Mouse (Mus musculus) lung, adult 2 months (tissue): ENCODE measurements at regions not wholly inside any gene's neighbourhood (a gene's known extent, or its start where the extent isn't known, plus 50 kb on each side); places are given as distances from the start of the nearest gene placed in this dataset.

ENCODE experiments used
- CTCF ChIP-seq: fragments of 200-500 bp; IDR thresholded peaks from 2 replicates; pipeline ENCODE4 v1.5.1; 2011; ENCODE audit warnings: mild to moderate bottlenecking, low read length, control low read depth; ENCODE audit not compliant: insufficient read depth
- POLR2A ChIP-seq: fragments of 200-500 bp; IDR thresholded peaks from 2 replicates; pipeline ENCODE4 v1.6.1; 2011; ENCODE audit warnings: low read depth, mild to moderate bottlenecking, control low read depth, low read length, borderline replicate concordance; ENCODE audit errors: extremely low read depth

- TF ChIP-seq CTCF (no peak), POLR2A (no peak)
These were observed 309.2 kb upstream of the Gm4791 start for GRCm38 (mm10) chr9:46689331-46689730.
